Mouse (Mus musculus) olfactory bulb, adult 2 months (tissue): ENCODE measurements at regions not wholly inside any gene's neighbourhood (a gene's known extent, or its start where the extent isn't known, plus 50 kb on each side); places are given as distances from the start of the nearest gene placed in this dataset.

Experiments used
- CTCF ChIP-seq: fragments of 200-500 bp; IDR thresholded peaks from 2 replicates; pipeline ENCODE4 v1.5.1; 2012; ENCODE audit warnings: low read depth, mild to moderate bottlenecking, low read length, moderate library complexity; ENCODE audit not compliant: insufficient read depth
- POLR2A ChIP-seq: fragments of 200-500 bp; IDR thresholded peaks from 2 replicates; pipeline ENCODE4 v1.6.1; 2012; ENCODE audit warnings: mild to moderate bottlenecking, low read depth, low read length, moderate library complexity; ENCODE audit not compliant: insufficient read depth

DNA sequence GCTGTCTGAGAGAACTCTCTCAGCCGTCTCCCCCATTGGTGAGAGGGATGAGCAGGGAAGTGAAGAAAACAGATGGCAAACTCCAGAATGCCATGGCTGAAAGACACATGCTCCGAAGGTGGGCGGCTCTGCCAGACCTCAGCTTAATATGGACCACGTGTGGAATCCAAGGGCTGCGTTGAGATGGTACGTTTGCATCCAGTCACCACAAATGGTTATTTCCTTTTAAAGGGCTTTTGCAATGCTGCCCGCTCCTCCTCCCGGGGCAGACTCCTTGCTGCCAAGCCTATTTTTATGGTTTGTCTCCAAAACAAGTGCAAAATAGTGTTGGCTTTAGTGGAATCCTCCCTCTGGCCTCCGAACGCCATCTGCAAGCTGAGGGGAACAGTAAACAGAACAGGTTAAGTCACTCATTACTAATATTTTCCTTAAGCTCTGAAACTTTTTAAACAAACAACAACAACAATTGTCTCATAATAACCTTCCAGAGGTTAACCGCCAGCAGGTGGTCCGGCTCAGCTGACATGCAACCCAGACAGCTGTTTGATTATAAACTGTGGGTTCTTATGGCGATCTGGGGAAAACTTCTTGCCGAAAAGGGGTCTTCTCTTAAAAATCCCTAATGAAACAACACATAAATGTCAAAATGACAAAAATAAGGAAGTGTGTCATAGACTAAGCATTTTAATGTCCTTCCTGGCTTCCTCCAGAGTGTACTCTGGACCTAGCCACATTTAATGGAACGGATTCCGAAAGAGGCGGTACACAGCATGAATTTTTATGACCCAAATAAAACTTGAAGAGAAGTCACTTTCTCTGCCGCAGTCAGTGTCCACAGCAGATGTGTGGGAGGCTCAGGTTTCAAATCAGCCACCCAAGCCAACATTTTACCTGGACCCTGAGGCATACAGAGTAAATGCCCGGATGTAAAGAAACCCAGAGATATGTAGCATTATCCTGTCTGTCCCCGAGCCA, 405.3 kb upstream of the Meis1 start:
- TF ChIP-seq POLR2A: no peak
- no peak for TF ChIP-seq CTCF
